Mouse (Mus musculus) cerebellum, adult 2 months (tissue): ENCODE measurements around the gene Kctd15. TPM values are rescaled to one million over a fixed set of nuclear protein-coding genes. Genes with fewer than 3 reads are reported as not detected.

Source experiments
- DNase-seq, 2 experiments: peaks; one replicate each; pipeline ENCODE4 v3.0.0; 2021
- H3K27ac ChIP-seq: fragments of 200-500 bp; 2 replicates; pipeline ENCODE4 v1.5.1; 2012; ENCODE audit warnings: low read length, control low read depth, inconsistent platforms; ENCODE audit not compliant: insufficient read depth
- H3K27me3 ChIP-seq: fragments of 200-500 bp; 2 replicates; pipeline ENCODE4 v1.6.1; 2012; ENCODE audit warnings: inconsistent platforms, mild to moderate bottlenecking, low read length, moderate library complexity; ENCODE audit not compliant: control insufficient read depth, insufficient read depth
- H3K4me1 ChIP-seq: fragments of 200-500 bp; 2 replicates; pipeline ENCODE4 v1.6.1; 2011; ENCODE audit warnings: low read length; ENCODE audit not compliant: control insufficient read depth, insufficient read depth
- H3K4me3 ChIP-seq: fragments of 200-500 bp; replicated peaks from 2 replicates; pipeline ENCODE3; 2011; ENCODE audit warnings: mild to moderate bottlenecking, low read depth, low read length, control low read depth; ENCODE audit not compliant: insufficient read depth
- CTCF ChIP-seq: fragments of 200-500 bp; IDR thresholded peaks from 2 replicates; pipeline ENCODE4 v1.5.1; 2011; ENCODE audit warnings: low read depth, mild to moderate bottlenecking, control low read depth, low read length, moderate library complexity, borderline replicate concordance; ENCODE audit not compliant: insufficient read depth
- POLR2A ChIP-seq: fragments of 200-500 bp; IDR thresholded peaks from 2 replicates; pipeline ENCODE4 v1.6.1; 2011; ENCODE audit warnings: low read length, control low read depth, borderline replicate concordance; ENCODE audit not compliant: insufficient read depth
- WGBS: fragments of 180-500 bp; shearing (Covaris S2); methylation state at CpG from one replicate; pipeline ENCODE4 v1.1.7; 2018; 5-methylcytosine and 5-hydroxymethylcytosine counted together
- polyA plus RNA-seq: library from polyadenylated mRNA; depleted of rRNA; stranded (reverse); fragments of >200 nt; gene quantifications from 2 replicates; pipeline ENCODE4 v1.2.3, GENCODE M21; 2012

Kctd15 gene
- polyA plus RNA-seq, 1 experiment = 16.5 TPM

DNA sequence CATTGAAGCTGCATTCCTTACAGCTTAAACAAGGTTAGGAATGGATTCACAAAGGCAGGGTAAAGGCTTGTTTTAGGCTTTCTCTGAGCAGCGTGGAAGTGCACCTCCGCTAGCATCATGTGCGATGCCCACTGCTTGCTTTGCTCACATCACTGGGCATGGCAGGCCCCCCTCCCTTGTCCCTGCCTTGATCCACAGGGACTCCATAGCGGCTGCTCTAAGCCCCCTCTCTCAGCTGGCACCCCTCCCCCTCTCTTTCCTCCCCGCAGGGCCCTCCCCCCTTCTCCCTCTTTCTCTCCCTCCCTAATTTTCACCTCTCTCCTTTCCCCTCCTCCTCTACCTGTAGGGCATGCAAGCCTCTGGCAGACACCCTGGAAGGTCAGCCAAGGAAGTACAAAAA, 5.7 kb upstream of the Kctd15 start:
- Histone ChIP-seq H3K27me3 (no peaks in the 10 kb centered on the region), H3K4me1 (no peaks in the 10 kb centered on the region), H3K4me3 (no peak overlapping the region), H3K27ac (no peak overlapping the region)
- TF ChIP-seq CTCF = no peak
- no peak for TF ChIP-seq POLR2A
- DNase-seq = no peak
- 42% methylated on average over 5 of the region's 5 CpGs for WGBS

DNA sequence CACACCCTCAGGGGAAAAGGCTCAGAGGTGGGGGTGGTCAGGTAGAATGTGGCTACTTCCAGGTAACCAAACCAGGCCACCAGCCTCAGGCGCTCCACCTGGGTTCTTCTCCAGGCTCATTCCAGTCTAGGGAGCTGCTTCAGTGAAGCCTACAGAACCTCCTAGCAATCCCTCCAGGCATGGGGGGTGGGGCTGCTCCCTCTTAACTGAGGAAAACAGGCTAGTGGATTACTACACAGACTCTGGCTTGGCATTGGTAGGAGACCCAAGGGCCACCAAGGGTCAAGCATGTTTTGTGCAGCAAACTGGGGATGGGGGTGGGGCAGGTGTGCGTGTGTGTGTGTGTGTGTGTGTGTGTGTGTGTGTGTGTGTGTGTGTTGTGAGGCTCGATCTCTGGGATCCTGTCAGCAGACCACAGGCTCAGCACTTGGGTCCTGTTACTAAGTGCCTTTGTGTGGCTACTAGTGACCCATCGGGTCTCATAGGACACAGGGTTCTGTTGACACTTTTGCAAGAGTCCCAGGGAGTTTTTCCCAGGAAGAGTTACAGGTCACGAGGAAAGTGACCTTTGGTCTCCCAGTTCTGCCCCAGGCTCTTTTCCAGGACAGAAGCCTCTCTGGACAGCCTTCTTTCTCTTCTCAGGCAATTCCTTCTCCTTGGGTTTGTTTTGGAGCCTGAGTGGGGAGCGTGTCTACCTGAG, 3.0 kb upstream of the Kctd15 start:
- no peak for DNase-seq
- no peak overlapping the region for H3K27ac ChIP-seq
- 76% methylated on average over 6 of the region's 6 CpGs for WGBS
- no peaks in the 10 kb centered on the region for H3K27me3 ChIP-seq
- no peak overlapping the region for H3K4me3 ChIP-seq
- TF ChIP-seq POLR2A = no peak
- no peak for TF ChIP-seq CTCF
- no peaks in the 10 kb centered on the region for H3K4me1 ChIP-seq

DNA sequence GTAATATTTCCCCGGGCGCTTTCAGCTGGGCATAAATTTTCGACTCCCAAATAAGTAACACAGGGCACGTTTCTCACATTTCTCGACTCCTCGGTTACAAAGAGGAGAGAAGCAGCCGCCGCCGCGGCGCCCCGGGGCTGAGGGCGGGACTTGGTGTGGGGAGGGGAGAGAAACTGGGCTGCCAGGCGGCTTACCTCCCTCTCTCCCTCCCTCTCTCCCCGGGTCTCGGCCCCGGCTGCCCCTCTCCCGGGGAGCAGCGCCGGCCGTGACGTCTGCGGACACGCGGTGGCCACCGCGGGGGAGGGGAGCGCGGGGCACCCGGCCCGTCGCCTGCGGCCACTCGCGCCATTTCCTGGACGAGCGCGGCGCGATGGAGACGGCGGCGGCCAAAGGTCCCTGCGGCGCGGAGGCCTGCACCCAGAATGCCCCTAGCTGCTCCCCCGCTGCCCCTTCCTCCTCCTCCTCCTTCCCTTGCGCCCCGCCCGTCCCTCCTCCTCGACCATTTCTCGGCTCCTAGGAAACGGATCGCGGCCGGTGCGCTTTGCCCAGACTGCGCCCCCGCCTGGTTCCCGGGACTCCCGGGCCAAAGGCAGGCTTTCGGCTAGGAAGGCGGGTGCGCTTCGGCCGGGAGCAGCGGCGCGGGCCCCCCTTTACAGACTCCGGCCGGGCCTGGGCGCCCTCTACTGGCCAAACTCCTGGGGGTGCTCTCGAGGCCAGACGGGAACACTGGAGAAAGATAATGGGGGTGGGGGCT, 1.3 kb downstream of the Kctd15 start:
- H3K27ac ChIP-seq = peak overlapping the region; percentile 87
- no peaks in the 10 kb centered on the region for H3K27me3 ChIP-seq
- H3K4me1 ChIP-seq = no peaks in the 10 kb centered on the region
- H3K4me3 ChIP-seq = peak overlapping the region; percentile 93
- WGBS = under 1% methylated on average over 60 of the region's 74 CpGs
- TF ChIP-seq POLR2A (peak; percentile 31; the same call in 1 of the 2 replicates), CTCF (peak; percentile 48)
- DNase-seq = peak; percentile 93 to 94

DNA sequence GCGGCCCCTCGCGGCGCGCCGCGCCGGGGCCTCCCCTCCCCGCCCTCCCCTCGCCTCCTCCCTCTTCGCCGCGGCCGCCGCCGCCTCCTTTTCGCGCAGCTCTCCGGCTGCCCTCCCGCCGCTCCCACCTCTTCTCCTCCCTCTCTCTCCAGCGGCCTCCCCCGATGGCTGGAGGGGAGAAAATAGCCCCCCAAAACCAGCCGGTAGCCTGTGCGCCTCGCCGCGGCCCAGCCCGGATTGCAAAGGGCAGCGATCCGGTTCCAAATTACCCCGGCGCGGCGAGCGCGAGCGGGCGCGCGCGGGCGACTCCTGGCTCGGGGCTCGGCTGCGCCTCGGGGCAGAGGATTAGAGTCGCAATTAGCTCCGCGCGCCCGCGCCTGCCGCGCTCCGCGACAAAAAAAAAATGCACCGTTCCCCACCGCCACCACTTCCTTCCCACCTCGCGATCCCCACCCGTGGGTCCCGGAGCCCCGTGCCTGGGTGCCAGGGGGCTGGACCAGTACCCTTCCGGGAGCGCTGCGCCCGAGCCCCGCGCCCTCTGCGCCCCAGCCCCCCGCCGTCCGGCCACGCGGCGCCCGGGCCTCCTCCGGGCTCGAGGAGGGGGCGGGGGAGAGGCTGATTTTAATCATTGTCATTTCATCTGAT, 2.0 kb downstream of the Kctd15 start:
- DNase-seq = peak; percentile 74 to 81
- peak overlapping the region; percentile 87 for H3K27ac ChIP-seq
- WGBS = under 1% methylated on average over 63 of the region's 81 CpGs
- H3K4me3 ChIP-seq = peak overlapping the region; percentile 93
- H3K4me1 ChIP-seq = no peaks in the 10 kb centered on the region
- no peaks in the 10 kb centered on the region for H3K27me3 ChIP-seq
- TF ChIP-seq CTCF = no peak
- TF ChIP-seq POLR2A = no peak

DNA sequence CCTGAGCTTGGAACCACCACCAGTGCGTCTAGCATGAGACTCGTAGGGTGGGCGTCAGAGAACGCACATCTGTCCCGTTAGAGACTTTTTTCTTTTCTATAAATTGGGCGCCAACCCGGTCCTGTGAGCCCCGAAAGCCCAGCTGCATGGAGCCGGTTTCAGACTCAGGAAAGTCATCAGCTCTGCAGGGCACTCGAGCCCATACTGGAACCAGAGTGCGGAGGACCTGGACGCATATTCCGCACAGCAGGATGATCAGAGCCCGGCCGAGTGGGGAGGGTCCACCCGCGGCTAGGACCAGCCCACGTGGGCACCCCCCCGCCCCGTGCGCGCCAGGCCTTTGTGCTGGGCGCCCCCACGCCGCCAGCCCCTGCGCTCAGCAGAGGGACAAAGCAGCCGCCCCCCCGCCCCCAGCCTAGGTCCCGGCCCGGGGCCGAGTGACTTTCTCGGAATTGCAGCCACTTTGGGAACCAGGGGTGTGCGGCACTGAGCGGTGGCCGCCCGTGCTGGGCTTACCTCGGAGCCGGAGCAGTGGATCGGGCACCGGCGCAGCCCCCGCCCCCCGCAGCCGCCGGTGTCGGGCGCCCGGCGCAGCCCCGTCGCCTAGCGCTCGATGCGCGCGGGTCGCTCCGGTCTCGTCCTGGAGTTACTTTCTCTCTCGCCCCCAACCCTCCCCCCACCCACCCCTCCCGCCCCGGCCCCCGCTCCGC, 2.6 kb downstream of the Kctd15 start:
- Histone ChIP-seq H3K4me1 (no peaks in the 10 kb centered on the region), H3K27me3 (no peaks in the 10 kb centered on the region), H3K27ac (no peak overlapping the region), H3K4me3 (peak overlapping the region; percentile 58)
- 1% methylated on average over 54 of the region's 64 CpGs for WGBS
- DNase-seq = peak; percentile 46 to 56
- no peak for TF ChIP-seq POLR2A
- no peak for TF ChIP-seq CTCF

DNA sequence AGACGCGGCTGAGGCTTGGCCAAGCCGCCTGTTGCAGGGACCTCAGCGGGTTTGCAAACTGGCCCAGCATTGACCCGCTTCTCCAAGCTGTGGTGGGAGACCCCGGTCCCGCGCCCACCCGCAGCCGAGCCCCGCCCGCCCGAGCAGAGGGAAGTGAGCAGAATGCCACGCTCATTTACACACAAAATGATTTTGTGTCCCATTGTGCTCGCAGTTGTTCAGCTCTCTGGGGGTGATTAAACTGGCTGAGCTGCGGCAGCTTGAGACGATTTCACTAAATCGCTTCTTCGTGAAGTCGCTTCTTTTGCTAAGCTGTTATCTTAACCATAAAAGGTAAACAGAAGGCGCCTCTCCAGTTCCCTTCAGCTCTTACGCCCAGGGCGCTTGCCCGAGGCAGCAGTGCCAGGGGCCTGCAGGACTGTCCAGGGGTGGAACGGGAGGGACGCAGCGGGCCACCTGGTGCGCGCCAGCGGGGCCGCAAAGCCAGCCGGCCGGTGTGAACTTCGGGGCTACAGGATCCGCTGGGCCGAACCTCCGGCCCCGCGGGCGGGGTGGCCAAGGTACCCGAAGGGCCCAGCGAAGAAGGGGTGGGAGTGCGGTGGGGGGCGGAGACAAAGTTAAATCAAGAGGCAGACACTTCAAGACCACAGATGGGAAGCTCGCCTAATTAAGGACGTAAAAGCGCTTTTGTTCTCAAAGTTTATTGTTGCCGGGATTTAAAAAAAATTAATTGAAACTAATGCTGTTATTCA, 3.6 kb downstream of the Kctd15 start:
- no peak overlapping the region for H3K27ac ChIP-seq
- H3K27me3 ChIP-seq = no peaks in the 10 kb centered on the region
- no peaks in the 10 kb centered on the region for H3K4me1 ChIP-seq
- TF ChIP-seq CTCF (no peak), POLR2A (no peak)
- peak overlapping the region; percentile 58 for H3K4me3 ChIP-seq
- peak; percentile 23 to 45 for DNase-seq
- 6% methylated on average over 48 of the region's 48 CpGs for WGBS

DNA sequence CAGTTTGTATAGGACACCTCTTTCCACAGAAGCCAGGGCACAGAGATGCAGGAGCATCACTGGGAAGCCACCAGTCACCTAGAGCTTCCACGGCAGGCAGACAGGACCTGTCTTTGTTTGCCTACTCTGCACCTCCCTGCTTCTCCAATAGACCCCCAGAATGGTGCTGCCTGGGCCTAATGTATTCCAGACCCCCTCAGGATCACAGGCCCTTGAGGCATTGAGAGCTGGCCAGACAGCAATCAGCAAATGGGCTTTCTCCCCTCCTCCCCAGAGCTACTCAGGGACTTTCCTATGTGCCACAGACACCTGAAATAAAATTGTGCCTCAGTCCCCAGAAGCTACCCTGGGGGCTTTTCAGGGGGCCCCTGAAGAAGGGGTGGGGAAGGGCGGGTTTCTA, 5.2 kb downstream of the Kctd15 start:
- no peak for DNase-seq
- TF ChIP-seq POLR2A = no peak
- TF ChIP-seq CTCF = no peak
- 85% methylated on average over 2 of the region's 2 CpGs for WGBS
- Histone ChIP-seq H3K4me3 (no peak overlapping the region), H3K27me3 (no peaks in the 10 kb centered on the region), H3K27ac (no peak overlapping the region), H3K4me1 (peaks cover 4% of the 10 kb centered on the region; the same call in 1 of the 2 replicates)
